Mouse (Mus musculus) CH12F3 (cell line): Measurements from ENCODE around the gene Gosr2.

Experiments used
- in situ Hi-C: fragments of 300-500 bp; cut with MboI; formaldehyde crosslinking; loops from 2 replicates; pipeline ENCODE4 v1.14.3; 2020; ENCODE audit warnings: low sequenced_read_pairs

The Gosr2 gene

GRCm38 (mm10) chr11:103648656-103649055, 49.0 kb downstream of the Gosr2 start:
- in situ Hi-C loops: no loop called here

GRCm38 (mm10) chr11:103647921-103648620, 49.6 kb downstream of the Gosr2 start:
- in situ Hi-C loops: no loop called here

GRCm38 (mm10) chr11:103646301-103646700, 51.4 kb downstream of the Gosr2 start:
- in situ Hi-C loops: no loop called here

GRCm38 (mm10) chr11:103645731-103646130, 52.0 kb downstream of the Gosr2 start:
- in situ Hi-C loops: no loop called here

GRCm38 (mm10) chr11:103643211-103643610, 54.5 kb downstream of the Gosr2 start:
- in situ Hi-C loops: no loop called here

- in situ Hi-C loops: no loop called here
These were observed 58.2 kb downstream of the Gosr2 start for GRCm38 (mm10) chr11:103639407-103639946.

GRCm38 (mm10) chr11:103638790-103639189, 58.9 kb downstream of the Gosr2 start, which contains the start of gene Lyzl6:
Lyzl6 (minus strand) TSS chr11:103638890.
- in situ Hi-C loops: no loop called here

- in situ Hi-C loops: no loop called here
These were observed 61.4 kb downstream of the Gosr2 start for GRCm38 (mm10) chr11:103636261-103636660.

- in situ Hi-C loops: no loop called here
These were observed 62.2 kb downstream of the Gosr2 start for GRCm38 (mm10) chr11:103635481-103635880.

- in situ Hi-C loops: no loop called here
These were observed 62.9 kb downstream of the Gosr2 start for GRCm38 (mm10) chr11:103634806-103635205.

- in situ Hi-C loops: no loop called here
These were observed 70.2 kb downstream of the Gosr2 start for GRCm38 (mm10) chr11:103627453-103627852.
